Mouse (Mus musculus) effector memory CD4-positive, alpha-beta T cell, adult 7 months (primary cell): ENCODE results near the gene Ifna14. TPM values are rescaled to one million over a fixed set of nuclear protein-coding genes. Genes with fewer than 3 reads are reported as not detected.

Experiments
- polyA plus RNA-seq: library from polyadenylated mRNA; unstranded; fragments of 100-300 nt; shearing (Covaris generic); gene quantifications from one replicate; pipeline ENCODE4 v1.2.1, GENCODE M21; 2017

Ifna14 gene
- polyA plus RNA-seq: not detected

DNA sequence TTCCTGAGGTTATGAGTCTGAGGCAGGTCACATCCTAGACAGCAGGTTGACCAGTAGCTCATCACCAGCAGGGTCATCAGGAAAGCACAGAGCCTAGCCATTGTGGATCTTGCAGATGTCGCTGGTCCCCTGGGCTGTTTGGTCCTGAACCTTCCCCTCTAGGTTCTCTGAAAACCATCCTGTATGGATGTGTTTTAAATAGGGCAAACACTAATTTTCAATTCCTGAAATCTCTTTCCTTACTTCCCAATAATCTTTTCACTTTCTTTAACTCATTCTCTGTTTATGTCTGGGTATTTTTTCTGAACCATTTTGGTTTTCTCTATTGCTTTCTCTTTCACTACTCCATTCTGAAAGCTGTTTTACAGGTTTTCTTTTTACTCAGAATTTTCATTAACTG, at the start of gene Ifna14:
Gene Ifna14, minus strand, starts transcription at position 101 of the 400 bp plus-strand sequence.

GRCm38 (mm10) chr4:88603276-88603675, 31.7 kb upstream of the Ifna14 start, which contains the start of gene Ifna12:
Gene Ifna12, minus strand, starts transcription at chr4:88603376.

GRCm38 (mm10) chr4:88592285-88592684, 20.7 kb upstream of the Ifna14 start, which contains the start of gene Ifna9:
Gene Ifna9, minus strand, starts transcription at chr4:88592385.

DNA sequence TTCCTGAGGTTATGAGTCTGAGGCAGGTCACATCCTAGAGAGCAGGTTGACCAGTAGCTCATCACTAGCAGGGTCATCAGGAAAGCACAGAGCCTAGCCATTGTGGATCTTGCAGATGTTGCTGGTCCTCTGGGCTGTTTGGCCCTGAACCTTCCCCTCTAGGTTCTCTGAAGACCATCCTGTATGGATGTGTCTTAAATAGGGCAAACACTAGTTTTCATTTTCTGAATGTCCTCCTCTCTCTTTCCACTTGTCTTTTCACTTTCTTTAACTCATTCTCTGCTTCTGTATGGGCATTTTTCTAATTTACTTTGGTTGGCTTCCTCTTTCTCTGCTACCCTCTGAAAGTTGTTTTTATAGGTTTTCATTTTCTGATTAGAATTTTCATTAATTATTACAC, 13.5 kb downstream of the Ifna14 start, which contains the start of gene Ifna15:
Gene Ifna15, minus strand, starts transcription at position 101 of the 400 bp plus-strand sequence.

DNA sequence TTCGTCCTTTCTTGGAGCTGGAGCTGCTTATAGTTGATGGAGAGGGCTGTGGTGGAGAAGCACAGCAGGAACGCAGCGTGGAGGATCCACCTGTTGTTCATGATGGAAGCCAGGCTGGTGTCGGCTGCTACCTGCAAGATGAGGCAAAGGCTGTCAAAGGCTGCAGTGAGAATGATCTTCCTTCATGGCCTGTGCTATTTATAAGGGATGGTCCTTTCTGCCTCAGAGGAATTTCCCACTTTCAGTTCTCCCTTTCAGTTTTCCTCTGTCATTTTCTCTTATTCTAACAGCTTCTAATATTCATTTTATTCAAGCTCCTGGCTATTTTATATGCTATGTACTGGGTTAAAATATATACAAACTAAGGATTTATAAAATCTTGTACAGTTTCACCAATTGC, 48.9 kb downstream of the Ifna14 start, which contains the start of gene Ifnb1:
Gene Ifnb1, minus strand, starts transcription at position 101 of the 400 bp plus-strand sequence.

Other genes with a start within 250 kb of the Ifna14 start
- 0.73 TPM for gene Hacd4, start 132.9 kb downstream of the Ifna14 start, polyA plus RNA-seq
- gene Ifnb1, start 49.0 kb downstream of the Ifna14 start, polyA plus RNA-seq: 0.69 TPM
- not detected for gene Ifna15, start 13.6 kb downstream of the Ifna14 start, polyA plus RNA-seq
- gene Ifna9, start 20.6 kb upstream of the Ifna14 start, polyA plus RNA-seq: not detected
- not detected for gene Ifna12, start 31.6 kb upstream of the Ifna14 start, polyA plus RNA-seq
- not detected for gene C87499, start 62.6 kb upstream of the Ifna14 start, polyA plus RNA-seq
- not detected for gene Ifna13, start 72.7 kb upstream of the Ifna14 start, polyA plus RNA-seq
- gene Ifna16, start 105.1 kb upstream of the Ifna14 start, polyA plus RNA-seq: not detected
- not detected for gene Ifna2, start 112.1 kb upstream of the Ifna14 start, polyA plus RNA-seq
- gene Ifnab, start 119.6 kb upstream of the Ifna14 start, polyA plus RNA-seq: not detected
- gene Gm26566, start 150.0 kb upstream of the Ifna14 start, polyA plus RNA-seq: 0.74 TPM
- 15.4 TPM for gene Klhl9, start 150.7 kb upstream of the Ifna14 start, polyA plus RNA-seq
- gene Gm13271, start 183.1 kb upstream of the Ifna14 start, polyA plus RNA-seq: not detected
- gene Gm13283, start 188.3 kb upstream of the Ifna14 start, polyA plus RNA-seq: not detected
- not detected for gene Gm13290, start 202.0 kb upstream of the Ifna14 start, polyA plus RNA-seq
- not detected for gene Gm13289, start 205.1 kb upstream of the Ifna14 start, polyA plus RNA-seq
- gene Gm13272, start 208.1 kb upstream of the Ifna14 start, polyA plus RNA-seq: not detected
- 0.28 TPM for gene Ifnz, start 210.3 kb upstream of the Ifna14 start, polyA plus RNA-seq
- gene Gm13276, start 213.9 kb upstream of the Ifna14 start, polyA plus RNA-seq: not detected
- not detected for gene Gm13277, start 216.8 kb upstream of the Ifna14 start, polyA plus RNA-seq
- gene Gm13278, start 219.8 kb upstream of the Ifna14 start, polyA plus RNA-seq: not detected
- gene Gm13275, start 222.7 kb upstream of the Ifna14 start, polyA plus RNA-seq: not detected
- gene Gm13279, start 225.6 kb upstream of the Ifna14 start, polyA plus RNA-seq: not detected
- gene Gm13285, start 227.9 kb upstream of the Ifna14 start, polyA plus RNA-seq: 1.1 TPM
- gene Gm13287, start 231.5 kb upstream of the Ifna14 start, polyA plus RNA-seq: not detected
- gene Gm13288, start 233.7 kb upstream of the Ifna14 start, polyA plus RNA-seq: not detected
- not detected for gene Ifna7, start 244.4 kb upstream of the Ifna14 start, polyA plus RNA-seq
- gene Ifna11, start 248.2 kb upstream of the Ifna14 start, polyA plus RNA-seq: not detected